Mouse (Mus musculus) small intestine, adult 2 months (tissue): Measurements from ENCODE around the gene Btbd35f6. TPM values are rescaled to one million over a fixed set of nuclear protein-coding genes. Genes with fewer than 3 reads are reported as not detected.
"Not testable (repeated sequence)": the region's sequence is repeated elsewhere in the genome, so short reads cannot be mapped to it uniquely, and the experiment has no call there.

Experiments used
- H3K27ac ChIP-seq: fragments of 200-500 bp; 2 replicates; pipeline ENCODE4 v1.5.1; 2012; ENCODE audit warnings: low read depth, low read length, control low read depth, inconsistent platforms; ENCODE audit not compliant: insufficient read depth
- H3K27me3 ChIP-seq: fragments of 200-500 bp; 2 replicates; pipeline ENCODE4 v1.6.1; 2012; ENCODE audit warnings: mild to moderate bottlenecking, moderate library complexity, low read length, inconsistent platforms; ENCODE audit not compliant: control insufficient read depth, insufficient read depth
- H3K36me3 ChIP-seq: fragments of 200-500 bp; 2 replicates; pipeline ENCODE4 v1.6.1; 2012; ENCODE audit warnings: mild to moderate bottlenecking, low read length, control low read depth, inconsistent platforms; ENCODE audit not compliant: control insufficient read depth, insufficient read depth
- H3K4me1 ChIP-seq: fragments of 200-500 bp; 2 replicates; pipeline ENCODE4 v1.6.1; 2012; ENCODE audit warnings: low read length, inconsistent platforms, mixed read lengths; ENCODE audit not compliant: control insufficient read depth, insufficient read depth, insufficient read length
- H3K4me3 ChIP-seq: fragments of 200-500 bp; 2 replicates; pipeline ENCODE4 v1.5.1; 2012; ENCODE audit warnings: low read depth, mild to moderate bottlenecking, control low read depth, inconsistent platforms, low read length, moderate library complexity
- WGBS: fragments of 180-500 bp; shearing (Covaris S2); methylation state at CpG from one replicate; pipeline ENCODE4 v1.1.7; 2018; 5-methylcytosine and 5-hydroxymethylcytosine counted together
- polyA plus RNA-seq: library from polyadenylated mRNA; depleted of rRNA; stranded (reverse); fragments of >200 nt; gene quantifications from 2 replicates; pipeline ENCODE4 v1.2.3, GENCODE M21; 2012; rRNA removed

The Btbd35f6 gene
- not detected in 2 replicates for polyA plus RNA-seq

- H3K27ac ChIP-seq, H3K4me1 ChIP-seq, H3K27me3 ChIP-seq, H3K4me3 ChIP-seq, H3K36me3 ChIP-seq: not testable (repeated sequence)
- 58% methylated on average over 1 of the region's 4 CpGs for WGBS
Observed at GRCm38 (mm10) chrX:33956440-33956839, at the start of gene Btbd35f6. Gene Btbd35f6 (minus strand): TSS chrX:33956540.

- not testable (repeated sequence) for H3K27me3 ChIP-seq, H3K27ac ChIP-seq, H3K4me1 ChIP-seq, H3K4me3 ChIP-seq, H3K36me3 ChIP-seq
Observed at GRCm38 (mm10) chrX:33986716-33987115, 30.4 kb upstream of the Btbd35f6 start, which contains the start of gene Gm21870. Gene Gm21870 (minus strand): TSS chrX:33986816.

- H3K27me3 ChIP-seq, H3K4me1 ChIP-seq, H3K36me3 ChIP-seq, H3K4me3 ChIP-seq, H3K27ac ChIP-seq: not testable (repeated sequence)
- WGBS, result no CpG with 5 or more reads among the region's 1 CpGs
Observed at GRCm38 (mm10) chrX:33930216-33930615, 26.1 kb downstream of the Btbd35f6 start.

DNA sequence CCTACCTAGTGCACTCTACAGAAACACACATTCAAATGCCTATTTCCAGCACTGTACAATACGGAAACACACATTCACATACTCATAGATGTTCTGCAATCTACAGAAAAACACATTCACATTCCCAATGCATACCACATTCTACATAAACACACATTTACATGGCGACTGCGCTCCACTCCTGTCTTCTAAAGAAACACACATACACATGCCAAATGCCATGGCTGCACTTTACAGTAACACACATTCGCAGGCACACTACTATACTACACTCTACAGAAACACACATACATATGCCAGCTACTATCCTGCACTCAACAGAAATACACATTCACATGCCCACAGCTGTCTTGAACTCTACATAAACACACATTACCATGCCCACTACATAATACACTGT lies 28.1 kb downstream of the Btbd35f6 start:
- H3K36me3 ChIP-seq, H3K27me3 ChIP-seq, H3K4me1 ChIP-seq, H3K27ac ChIP-seq, H3K4me3 ChIP-seq: not testable (repeated sequence)
- 82% methylated on average over 4 of the region's 4 CpGs for WGBS

- WGBS, result no CpG with 5 or more reads among the region's 1 CpGs
Observed at GRCm38 (mm10) chrX:33926344-33926743, 30.0 kb downstream of the Btbd35f6 start.

DNA sequence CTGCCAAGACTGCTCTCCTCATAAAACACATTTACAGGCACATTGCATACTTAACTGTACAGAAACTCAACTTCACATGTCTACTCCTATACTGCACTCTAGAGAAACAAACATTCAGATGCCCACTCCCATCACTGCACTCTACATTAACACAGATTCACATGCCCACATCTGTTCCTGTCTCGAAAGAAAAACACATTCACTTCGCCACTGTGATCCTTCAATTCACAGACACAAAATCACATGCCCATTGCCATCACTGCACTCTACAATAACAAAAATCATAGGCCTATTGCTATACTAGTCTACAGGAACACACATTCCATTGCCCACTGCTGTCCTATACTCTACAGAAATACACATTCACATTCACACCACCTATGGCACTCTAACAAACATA lies 30.9 kb downstream of the Btbd35f6 start:
- not testable (repeated sequence) for H3K4me3 ChIP-seq, H3K36me3 ChIP-seq, H3K27ac ChIP-seq, H3K4me1 ChIP-seq, H3K27me3 ChIP-seq
- WGBS, result 80% methylated on average over 2 of the region's 2 CpGs

More at GRCm38 (mm10) chrX:33926344-33926743, 30.0 kb downstream of the Btbd35f6 start:
- not testable (repeated sequence) for H3K36me3 ChIP-seq, H3K4me1 ChIP-seq, H3K27ac ChIP-seq, H3K4me3 ChIP-seq, H3K27me3 ChIP-seq

Other genes starting within 250 kb of the Btbd35f6 start
- not detected in 2 replicates for gene Gm21870, start 30.3 kb upstream of the Btbd35f6 start, polyA plus RNA-seq
- gene Btbd35f9, start 205.0 kb upstream of the Btbd35f6 start, polyA plus RNA-seq, result not detected in 2 replicates